Mouse (Mus musculus) left cerebral cortex, adult 8-10 months (tissue): ENCODE data around the gene Kdf1. TPM values are rescaled to one million over a fixed set of nuclear protein-coding genes. Genes with fewer than 3 reads are reported as not detected.
"Not testable (repeated sequence)": the region's sequence is repeated elsewhere in the genome, so short reads cannot be mapped to it uniquely, and the experiment has no call there.

Experiments
- DNase-seq, 2 experiments: peaks; one replicate each; pipeline ENCODE4 v3.0.0; 2022; ENCODE audit warnings: low spot score in 2 of 2
- total RNA-seq, 4 experiments: library from RNA; stranded (reverse); gene quantifications; 2 replicates each; pipeline ENCODE4 v1.2.4; 2022

The Kdf1 gene
- total RNA-seq, 4 experiments from 2014 or later, result 0.35 to 0.62 TPM; not detected in 2

DNA sequence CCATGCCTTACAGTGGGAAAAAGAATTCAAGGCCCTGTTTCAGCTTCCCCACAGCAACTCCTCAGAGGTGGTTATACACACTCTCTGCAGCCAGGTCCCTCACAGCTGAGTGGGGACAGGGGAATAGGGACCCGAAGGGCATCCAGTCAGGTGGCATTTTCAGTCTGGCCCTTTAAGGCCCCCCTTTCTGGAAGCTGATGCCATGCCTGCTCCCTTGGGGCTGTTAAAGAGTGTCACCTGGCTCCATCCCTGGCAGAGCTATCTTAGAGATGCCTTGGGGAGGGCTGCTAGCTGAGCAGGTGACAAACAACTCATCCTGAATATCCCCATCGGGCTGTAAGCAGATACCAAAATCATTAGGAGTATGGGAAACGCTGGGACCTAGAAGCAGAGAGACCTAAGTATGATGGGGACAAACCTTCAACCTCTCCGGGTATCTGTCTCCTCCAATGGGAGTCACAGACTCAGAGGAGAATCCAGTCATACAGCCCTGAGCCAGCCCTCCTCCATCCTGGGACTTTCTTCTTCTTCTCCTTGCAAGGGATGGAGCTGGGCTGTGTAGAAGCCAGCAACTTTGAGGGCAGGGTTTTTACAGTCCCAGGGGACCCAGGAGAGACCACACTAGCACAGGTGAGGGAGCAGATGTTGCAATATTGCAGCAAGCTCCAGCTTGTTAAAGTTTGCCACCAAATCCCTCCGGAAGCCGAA is 21.9 kb upstream of the Kdf1 start:
- DNase-seq, result no peak

DNA sequence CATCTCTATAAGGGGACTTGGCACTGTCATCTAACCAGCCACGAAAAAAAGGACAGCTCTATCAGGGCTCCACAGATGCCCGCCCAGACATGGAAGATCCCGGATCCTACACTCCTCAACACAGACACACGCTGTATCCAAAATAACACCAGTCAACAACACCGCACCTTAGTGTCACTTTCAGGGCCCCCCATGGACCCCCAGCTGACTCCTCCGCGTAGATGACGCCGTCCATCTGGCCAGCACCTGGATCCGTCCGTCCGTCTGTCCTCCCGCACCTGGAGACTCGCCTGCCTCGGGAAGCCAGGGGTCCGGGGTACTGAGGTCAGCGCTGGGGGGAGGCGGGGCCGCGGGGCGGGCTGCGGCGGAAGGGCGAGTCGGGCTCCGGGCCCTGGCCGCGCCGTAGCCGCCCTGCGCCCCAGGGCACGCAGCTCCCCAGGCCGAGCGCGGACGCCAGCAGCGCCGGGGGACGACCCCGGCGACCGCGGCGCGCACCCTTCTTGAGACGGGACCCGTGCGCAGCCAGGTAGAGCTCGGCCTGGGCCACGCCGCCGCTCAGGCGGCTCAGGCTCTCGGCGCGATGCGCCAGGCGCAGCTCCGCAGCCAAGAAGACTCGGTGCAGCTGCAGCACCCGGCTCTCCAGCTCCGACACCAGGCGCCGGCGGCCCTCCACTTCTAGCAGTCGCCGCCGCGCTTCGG is 21.2 kb upstream of the Kdf1 start:
- no peak for DNase-seq

DNA sequence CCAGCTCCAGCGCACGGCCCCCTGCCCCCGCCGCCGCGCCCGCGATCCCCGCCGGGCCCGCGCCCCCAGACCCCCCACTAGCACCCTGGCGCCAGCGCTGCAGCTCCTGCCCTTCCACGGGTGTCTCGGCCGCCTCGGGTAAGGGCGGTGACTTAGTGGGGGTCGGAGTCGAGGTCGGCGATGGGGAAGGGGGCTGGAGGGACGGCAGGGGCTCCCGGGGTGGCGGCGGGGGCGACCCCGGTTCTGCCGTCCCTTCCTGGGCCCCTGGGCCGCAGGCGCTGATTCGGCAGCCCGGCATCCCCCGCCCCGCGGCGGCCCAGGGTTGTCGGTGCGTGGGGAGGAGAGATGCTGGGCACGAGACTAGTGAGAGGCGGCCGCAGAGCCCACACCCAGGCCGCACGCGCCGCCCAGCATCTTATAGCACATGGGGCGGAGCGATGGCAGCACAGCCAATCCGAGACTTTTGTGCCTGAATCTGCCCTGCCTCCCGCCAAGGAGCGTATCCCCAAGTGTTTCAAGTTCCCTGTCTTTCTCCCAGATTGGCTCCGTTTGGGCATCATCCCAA is 20.5 kb upstream of the Kdf1 start, which contains the start of gene Trnp1:
Trnp1 (minus strand) TSS at position 391 of the 565 bp plus-strand sequence.
- peak; percentile 76 to 89 for DNase-seq

DNA sequence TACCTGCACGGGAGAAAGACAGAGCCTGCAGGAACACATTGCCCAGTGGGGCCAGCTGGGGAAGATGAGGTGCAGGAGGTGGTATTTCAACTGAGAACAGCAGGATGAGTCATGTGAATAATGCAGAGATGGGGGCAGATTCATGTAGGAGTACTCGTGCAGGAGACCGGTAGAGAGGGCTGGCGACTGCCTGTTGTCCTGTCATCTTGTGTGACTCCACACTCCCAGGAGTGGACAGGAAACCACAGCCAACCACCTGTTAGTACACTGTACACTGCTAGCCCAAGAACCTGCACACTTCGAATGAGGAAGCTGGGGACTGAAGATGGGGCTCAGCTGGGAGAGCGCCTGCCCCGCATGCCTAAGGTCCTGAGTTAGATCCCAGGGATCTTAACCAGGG is 17.2 kb upstream of the Kdf1 start:
- no peak for DNase-seq

DNA sequence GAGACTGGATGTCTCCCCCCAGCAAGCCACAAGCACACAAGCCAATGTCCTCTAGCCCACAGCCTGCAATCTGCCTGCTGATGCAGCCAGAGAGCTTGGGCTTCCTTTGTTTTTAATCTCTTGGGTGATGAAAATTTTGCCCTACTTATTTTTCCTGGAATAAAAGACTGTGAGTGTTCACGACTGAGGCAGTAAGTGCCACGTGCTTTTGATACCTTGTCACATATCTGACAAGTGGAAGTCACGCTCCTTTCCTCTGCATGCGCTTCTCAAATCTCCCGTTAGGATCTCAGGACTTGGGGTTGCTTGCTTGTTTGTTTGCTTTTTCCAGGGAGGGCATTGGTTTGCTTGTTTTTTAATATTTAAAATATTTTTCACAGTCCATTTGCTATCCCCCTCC is 14.5 kb upstream of the Kdf1 start:
- no peak for DNase-seq

DNA sequence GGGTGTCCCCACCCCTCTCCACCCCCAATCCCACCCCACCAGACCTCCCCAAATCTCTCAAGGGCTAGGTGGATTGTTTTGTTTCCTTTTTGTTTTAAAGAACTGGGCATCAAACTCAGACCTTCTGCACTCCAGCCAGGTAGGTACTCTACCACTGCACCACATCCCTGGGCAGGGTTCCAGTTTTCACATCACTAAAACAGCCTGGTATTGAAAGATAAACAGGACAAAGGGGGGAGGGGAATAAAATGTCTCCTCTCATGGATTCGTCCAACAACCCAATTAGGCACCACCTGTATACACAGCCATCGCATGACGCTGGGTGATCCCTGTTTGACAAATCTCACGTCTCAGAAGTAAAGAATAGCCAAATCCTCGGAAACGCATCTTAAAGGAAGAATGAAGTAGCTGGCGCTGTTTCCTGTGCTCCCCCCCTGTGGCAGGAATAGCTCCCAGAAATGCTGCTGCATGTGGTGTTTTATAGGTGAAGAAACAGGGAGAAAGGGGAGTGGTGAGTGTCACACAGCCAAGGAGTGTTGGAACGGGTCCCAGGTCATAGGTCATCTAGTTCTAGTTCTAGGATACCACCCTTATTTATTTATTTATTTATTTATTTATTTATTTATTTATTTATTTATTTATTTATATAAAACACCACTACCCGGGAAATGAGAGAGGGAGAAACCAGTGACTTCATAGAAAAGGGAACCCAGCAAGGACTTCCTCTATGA is 13.8 kb upstream of the Kdf1 start:
- no peak for DNase-seq

DNA sequence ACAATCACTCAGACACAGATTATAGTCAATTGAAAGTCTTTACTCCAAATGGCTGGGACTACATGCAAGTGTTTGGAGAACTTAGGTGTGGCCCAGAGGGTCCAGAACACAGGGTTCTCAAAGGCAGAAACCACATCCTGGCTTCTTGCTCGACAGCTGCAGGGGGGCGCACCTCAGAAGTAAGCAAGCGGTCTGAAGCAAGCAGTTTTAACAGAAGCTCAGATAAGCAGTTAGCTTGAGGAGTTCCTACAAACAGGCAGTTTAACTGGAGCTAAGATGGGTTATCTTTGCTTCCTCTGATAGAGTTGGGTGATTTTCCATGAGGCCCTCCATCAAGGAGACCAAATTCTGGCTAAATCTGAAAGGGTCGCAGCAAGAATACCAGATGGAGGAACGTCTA is 12.2 kb upstream of the Kdf1 start:
- DNase-seq, result no peak

DNA sequence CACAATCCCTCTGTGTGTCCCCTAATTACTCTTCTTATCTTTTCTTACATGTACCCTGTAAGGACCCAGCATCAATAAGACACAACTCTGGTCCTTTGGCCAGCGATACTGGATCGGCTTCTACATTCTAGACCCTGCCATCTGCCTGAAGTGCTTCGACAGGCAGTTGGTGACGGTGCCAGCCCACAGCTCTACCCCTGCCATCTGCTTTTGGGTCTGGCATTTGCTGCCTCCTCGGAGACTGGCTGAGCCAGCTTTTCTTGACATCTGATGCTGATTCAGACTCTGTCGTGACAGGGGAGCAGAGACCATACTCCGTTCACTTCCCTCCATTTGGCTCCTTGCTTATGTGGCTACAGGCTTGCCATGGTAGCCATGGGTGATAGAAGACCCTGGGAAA is 9.8 kb upstream of the Kdf1 start:
- DNase-seq, result peak in 1 of 2 experiments; percentile 60

DNA sequence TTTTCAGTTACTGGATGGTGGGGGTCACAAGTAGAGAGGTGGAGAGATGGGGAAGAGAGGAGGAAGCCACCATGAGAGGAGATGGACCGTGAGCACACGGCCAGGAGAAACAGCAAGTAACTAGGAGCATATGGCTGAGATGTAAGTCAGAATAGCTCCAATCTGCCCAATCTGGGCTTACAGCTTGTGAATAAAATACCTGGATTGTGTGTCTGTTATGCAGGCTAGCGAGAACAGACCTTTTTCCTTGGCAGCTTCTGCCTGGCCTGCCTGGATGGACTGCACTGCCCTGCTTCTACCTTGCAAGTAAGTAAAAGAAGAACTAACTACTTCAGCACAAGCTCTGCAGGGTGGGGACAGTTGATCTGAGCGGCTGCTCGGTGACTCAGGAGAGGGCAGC is 7.7 kb upstream of the Kdf1 start:
- DNase-seq, result no peak

DNA sequence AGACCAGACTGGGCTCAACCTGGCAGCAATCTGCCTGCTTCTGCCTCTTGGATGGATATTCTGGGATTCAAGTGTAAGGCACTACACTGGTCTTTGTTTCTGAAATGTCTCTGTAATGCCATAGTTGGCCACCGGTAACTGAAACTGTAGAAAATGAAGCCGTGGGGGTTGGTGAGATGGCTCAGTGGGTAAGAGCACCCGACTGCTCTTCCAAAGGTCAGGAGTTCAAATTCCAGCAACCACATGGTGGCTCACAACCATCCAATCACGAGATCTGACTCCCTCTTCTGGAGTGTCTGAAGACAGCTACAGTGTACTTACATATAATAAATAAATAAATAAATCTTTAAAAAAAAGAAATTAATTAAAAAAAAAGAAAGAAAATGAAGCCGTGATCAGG is 6.3 kb upstream of the Kdf1 start:
- not testable (repeated sequence) for DNase-seq

DNA sequence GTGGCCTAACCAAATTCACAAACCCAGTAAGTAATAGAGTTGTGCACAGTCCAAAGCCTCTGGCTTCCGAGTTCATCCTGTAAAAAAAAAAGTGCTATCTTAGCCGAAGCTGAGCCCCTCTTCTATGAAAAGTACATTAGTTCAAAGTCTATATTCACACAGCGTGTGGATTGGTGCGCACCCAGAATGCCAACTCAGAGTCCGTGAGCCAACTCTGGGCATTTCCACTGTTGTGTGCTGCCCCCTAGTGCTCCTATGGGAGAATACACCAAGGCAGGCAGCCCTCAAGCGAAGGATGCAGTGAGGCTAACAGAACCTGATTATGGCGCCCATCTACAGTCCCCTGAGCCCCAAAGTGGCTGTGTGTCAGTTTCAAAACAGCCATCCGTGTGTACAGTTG is 5.8 kb upstream of the Kdf1 start:
- DNase-seq, result peak in 1 of 2 experiments; percentile 56

DNA sequence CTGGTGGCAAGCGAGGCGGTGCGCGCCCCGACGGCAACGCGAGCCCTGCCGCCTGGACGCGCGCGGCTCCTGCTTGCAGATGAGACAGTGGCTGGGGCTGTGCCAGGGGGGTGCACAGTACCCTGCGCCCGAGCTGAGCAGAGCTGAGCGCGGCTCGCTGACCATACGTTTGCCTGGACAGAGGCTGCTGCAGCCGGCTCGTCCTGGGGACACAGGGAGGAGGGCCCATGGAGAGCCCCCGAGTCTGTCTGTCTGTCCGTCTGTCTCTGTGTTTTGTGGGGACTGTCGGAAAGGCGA is 554 bp downstream of the Kdf1 start:
- DNase-seq, result no peak

DNA sequence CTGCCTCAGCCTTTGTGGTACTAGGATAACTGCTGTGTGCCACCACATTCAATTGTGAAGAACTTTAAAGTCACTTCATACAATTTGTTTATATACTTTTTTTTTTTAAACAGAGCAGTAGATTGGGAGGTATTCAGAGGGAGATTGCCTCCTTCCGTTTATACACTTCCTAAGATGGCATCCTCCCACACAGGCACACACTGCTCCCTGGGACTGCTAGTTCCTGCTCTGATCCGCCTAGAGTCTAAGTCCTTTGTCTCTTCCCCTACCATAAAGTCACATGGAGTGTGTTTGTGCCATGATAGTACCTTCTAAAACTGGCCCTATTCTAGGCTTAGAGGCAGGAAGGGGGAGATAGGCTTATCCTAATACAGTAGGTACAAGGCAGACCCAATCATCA is 2.7 kb downstream of the Kdf1 start:
- no peak for DNase-seq

DNA sequence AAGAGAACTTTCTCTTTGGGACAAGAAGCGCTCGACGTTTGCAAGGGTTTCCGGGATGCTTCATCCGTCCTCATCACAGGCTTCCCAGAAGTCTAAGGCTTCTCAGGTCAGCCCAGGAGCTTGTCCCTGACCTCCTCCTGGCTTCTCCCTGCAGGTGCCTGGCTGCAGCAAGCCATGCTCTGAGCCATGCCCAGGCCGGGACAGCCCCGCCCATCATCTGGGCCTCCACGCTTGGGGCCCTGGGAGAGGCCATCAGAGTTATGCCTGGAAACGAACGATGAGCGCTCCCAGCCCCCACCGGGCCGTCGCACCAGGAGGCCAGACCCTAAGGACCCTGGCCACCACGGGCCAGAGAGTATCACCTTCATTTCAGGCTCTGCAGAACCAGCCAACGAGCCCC is 9.0 kb downstream of the Kdf1 start:
- no peak for DNase-seq

DNA sequence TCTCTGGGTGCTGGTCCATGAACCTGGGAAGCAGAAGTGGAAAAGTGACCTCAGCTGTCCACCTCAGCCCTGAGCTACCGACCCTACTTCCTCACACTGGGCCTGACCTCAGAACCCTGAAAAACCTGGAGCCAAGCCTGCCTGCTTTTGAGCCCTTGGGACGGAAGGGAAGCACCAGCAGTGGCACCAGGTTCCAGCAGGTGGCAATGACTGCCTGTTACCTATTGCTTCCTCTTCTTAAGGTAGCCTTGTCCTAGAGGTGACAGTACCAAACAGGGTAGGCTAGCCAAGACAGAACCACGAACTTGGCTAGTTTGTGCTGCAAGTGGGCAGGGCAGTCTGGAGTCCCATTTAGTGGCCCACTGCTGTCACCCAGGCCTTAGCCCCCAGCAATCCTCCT is 14.0 kb downstream of the Kdf1 start:
- DNase-seq, result no peak

DNA sequence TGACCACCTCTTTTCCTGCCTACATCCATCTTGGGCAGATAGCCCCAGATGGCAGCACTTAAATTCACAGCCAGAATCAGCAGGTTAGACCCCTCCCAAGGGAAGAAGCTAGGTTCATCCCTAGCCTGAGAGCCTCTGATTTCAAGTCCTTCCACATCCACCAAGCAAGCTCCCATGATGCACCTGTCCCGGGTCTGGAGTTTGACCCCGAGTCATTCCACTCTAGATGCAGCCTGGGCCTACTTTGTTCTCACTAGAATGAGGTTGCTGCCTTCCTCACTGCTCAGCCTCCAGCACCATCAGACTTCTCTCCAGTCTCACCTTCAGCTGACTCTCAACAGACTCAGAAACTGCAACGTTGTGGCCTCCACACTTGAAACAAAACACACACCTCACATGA is 17.3 kb downstream of the Kdf1 start:
- no peak for DNase-seq

DNA sequence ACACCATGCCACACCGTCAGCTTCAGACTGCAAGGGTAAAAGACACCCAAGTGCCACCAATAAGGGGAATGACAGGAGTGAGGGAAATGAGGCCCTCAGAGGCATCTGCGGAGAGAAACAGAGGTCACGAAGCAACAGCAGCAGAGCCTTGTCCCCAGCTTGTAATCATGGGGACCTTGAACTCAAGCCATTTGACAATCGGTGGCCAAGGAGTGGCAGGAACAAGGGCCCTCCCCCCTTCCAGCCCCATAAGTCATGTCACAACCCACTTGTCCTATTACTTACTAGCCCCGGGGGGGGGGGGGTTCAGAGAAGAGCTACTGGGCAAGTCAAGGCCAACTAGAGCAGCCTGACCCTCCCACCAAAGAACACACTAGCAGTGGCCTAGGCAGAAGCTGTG is 17.9 kb downstream of the Kdf1 start:
- DNase-seq, result no peak

DNA sequence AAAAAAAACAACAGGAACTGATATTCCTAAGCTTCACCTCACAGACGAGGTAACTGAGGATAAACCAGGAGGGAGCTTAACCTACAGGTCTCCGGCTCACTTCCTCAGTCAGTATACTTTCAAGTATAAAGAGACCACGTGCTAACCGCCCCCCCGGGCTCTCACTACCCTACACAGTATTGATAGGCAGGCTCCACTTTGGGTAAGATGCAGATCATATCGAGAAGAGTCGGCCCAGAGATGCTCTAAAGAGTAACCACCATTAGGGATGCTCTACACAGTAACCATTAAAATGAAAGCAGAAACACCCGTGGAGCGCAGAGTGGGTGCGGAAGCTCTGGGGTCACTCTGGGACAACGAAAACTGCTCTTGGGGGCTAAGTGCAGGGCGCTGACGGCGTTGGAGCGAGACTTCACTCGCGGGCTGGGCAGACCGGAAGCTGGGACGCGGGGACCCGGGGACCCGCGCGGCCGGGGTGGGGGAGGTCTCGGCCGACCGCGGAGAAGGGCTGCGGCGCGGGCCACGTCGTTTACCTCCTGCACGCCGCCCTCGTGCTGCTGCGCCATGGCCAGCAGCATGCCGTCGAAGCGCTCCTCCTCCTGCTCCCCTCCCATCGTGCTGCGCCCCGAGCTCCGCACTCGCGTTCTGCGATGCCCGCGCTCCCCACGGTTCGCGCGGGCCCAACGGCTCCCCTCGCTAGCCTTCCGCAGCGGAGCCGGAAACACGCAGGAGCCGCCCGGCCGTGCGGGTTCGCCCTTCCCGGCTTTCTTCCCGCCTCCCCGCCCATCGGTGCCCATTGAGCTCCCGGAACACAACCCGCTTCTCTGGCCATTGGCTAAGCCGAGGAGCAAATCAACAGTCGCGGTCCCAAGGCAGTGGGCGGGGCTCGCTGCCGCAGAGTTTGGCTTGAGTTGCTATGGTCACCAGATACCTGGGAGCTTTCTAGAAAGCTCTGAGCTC is 26.8 kb downstream of the Kdf1 start, which contains the start of gene Nudc:
Nudc (minus strand) TSS at position 725 of the 960 bp plus-strand sequence.
- DNase-seq, result peak; percentile 89 to 96

DNA sequence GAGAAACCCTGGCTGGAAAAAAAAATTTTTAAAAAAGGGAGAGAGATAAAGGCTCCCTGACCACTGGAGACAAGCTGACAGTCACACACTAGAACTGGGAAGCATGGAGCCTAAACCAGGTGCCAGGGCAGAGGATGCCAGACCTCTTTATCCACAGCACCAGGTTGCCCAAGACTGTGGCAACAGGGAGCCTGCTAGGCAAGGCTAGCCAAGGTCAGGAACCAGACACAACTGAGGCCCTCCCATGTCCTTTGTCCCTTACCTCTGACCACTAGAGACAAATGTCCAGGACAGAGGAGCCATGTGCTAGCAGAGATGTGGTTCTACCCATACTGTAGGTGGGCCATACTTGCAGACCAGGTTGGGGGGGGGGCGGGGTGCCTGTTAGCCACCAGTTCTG is 33.3 kb downstream of the Kdf1 start:
- DNase-seq, result no peak

DNA sequence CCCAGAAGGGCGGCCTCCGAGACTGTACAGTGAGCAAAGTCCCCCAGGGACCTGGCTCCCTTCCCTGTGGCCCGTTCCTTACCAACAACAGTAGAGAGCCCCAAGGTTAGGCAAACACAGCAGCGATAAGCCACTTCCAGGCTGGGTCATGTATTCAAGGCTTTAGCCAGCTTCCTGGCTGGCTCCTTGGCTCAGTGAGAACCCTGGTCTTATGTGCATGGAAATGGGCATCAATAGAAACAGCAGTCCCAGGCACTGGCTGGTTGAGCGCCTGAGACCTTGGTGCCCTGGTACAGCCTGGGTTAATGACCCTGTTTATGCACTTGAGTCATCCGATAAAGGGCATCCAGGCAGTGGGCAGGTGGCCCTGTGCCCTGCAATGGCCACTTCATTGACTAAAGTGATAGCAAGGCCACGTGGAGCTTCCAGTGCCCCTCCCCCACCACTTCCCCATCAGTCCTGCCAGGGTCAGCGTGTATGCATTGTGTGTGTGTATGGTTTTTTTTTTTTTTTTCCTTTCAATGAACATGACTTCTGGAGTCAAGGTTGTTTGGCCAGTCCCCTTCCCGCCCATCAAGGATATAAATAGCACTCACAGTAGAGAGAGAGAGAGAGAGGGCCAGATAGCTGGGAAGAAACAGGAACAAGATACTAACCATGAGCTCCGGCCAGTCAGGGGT is 34.1 kb downstream of the Kdf1 start, which contains the start of gene Nr0b2:
Nr0b2 (plus strand) TSS at position 609 of the 680 bp plus-strand sequence.
- no peak for DNase-seq
